Mouse (Mus musculus): ENCODE results near the gene Fgfr2.

DNA sequence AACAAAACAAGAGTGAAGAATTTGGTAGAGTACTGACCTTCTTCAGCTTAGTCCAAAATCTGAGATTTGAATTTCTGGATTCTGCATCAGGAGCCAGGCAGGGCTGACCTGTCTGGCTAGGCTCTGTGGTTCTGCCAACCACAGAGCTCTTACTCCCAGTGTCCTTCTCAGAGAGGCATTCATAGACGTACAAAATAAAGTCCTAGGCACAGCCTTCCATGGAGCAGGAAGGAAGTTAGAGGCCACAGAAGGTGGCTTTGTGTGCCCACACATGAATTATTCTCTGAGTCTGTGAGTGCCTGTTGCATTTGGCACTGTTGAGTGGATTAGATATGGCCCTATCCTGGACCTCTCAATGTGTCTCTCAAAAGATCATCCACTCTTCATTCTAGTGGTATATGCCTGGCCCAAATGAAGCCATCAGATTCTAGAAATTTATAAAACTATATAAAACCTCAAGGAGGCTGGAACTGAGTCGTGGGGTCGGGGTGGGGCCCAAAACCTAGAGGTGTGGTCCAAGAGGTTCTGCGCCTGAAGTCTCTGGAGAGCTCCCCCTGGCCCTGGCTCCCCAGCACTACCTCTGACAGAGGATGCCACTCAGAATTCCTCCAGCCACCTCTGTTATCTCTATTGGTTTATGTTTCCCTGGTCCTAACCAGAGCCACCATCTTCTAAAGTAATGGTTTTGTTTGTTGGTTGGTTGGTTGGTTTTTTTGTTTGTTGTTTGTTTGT is 234.5 kb downstream of the Fgfr2 start:
- no peak for TF ChIP-seq POLR2A (IDR thresholded peaks at IDR 0.05; ENCODE audit: borderline replicate concordance, extremely low read depth, low read depth, low read length)
- no peak for TF ChIP-seq CTCF (IDR thresholded peaks at IDR 0.05; ENCODE audit: insufficient read depth, low read length)
